Mouse (Mus musculus): ENCODE results near the gene BC004004. TPM values are rescaled to one million over a fixed set of nuclear protein-coding genes. Genes with fewer than 3 reads are reported as not detected.

Gene BC004004
- polyA plus RNA-seq, 1 experiment: 36.5 TPM

DNA sequence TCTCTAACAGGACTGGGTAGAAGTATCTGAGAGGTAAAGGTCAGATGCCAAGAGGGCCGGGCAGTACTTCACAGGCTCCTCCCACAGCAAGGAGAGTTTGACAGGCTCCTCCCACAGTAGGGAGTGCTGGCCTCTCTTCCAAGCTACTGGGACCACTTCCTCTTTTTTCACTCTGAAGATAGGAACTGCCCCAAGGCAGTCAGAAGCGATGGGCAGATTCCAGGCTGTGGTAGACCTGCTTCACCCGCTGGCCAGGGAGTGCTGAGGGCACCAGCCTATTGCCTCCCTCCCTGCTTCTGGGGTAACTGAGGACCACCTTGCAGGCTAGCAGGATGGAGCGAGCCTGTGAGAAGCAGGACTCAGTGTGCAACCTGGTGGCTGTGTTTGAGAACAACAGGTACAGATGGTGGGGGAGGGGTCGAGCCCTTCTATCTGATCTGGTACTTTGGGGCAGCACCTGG lies 92.2 kb downstream of the BC004004 start, which contains the start of gene Fgd2:
Gene Fgd2, plus strand, starts transcription at position 154 of the 461 bp plus-strand sequence.
- DNase-seq (ENCODE audit: low read depth in 1 of 2, low spot score in 2 of 2): peak; percentile 37 to 54
- Histone ChIP-seq H3K27ac (ENCODE audit: insufficient read depth, low read length) (peak within 1 kb of the TSS; percentile 90), H3K27me3 (ENCODE audit: control insufficient read depth, insufficient read depth, low read length) (no peaks in the 10 kb centered on the region), H3K4me1 (ENCODE audit: control insufficient read depth, insufficient read depth, insufficient read length) (peaks cover 37% of the 10 kb centered on the region), H3K36me3 (ENCODE audit: control insufficient read depth, insufficient read depth, low read length) (peaks cover 6% of the 10 kb centered on the region; the same call in 1 of the 2 replicates), H3K4me3 (ENCODE audit: extremely low read depth, insufficient read depth, insufficient read length) (peak within 1 kb of the TSS; percentile 70)
- WGBS: 6% methylated on average over 5 of the region's 5 CpGs
- peak; percentile 31; the same call in 1 of the 2 replicates for TF ChIP-seq POLR2A (IDR thresholded peaks at IDR 0.05; ENCODE audit: low read depth, low read length)
- TF ChIP-seq CTCF (IDR thresholded peaks at IDR 0.05; ENCODE audit: extremely low read depth, insufficient read depth, insufficient read length, insufficient replicate concordance): peak; percentile 28; the same call in 1 of the 2 replicates

DNA sequence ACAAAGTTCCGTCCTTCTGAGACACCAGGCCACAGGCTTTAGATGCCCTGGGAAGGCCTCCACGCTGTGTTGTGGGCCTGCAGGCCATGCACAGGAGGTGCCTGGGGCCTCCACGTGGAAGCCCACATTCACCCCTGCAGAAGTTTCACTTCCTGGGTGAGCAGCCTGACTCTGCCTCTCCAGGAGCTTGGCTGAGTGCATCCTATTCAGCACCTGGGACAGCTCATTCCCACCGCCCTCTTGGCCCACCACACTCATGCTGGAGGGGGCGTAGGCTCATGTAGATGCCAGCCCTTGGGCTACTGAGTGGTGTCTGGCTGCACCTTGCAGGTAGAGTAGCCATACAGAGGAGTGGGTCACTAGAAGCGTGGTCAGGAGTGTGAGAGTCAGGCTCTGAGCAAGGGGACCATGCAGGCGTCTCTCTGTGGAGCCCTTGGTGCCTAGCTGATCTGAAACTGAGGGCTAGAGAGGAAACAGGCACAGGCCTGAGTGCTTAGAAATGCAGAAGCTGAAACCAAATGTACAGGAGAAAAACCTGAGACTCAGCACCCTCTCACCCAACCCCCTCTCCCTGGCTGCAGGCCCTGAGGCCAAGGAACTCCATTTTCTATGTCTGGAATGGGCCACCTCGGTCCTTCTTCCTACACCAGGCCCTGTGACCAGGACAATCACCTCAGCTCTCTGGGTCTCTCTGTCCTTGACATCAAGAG lies 93.5 kb downstream of the BC004004 start:
- Histone ChIP-seq H3K27ac (ENCODE audit: insufficient read depth, low read length) (peak overlapping the region; percentile 90), H3K4me1 (ENCODE audit: control insufficient read depth, insufficient read depth, insufficient read length) (peaks cover 34% of the 10 kb centered on the region), H3K27me3 (ENCODE audit: control insufficient read depth, insufficient read depth, low read length) (no peaks in the 10 kb centered on the region), H3K36me3 (ENCODE audit: control insufficient read depth, insufficient read depth, low read length) (peaks cover 10% of the 10 kb centered on the region), H3K4me3 (ENCODE audit: extremely low read depth, insufficient read depth, insufficient read length) (peak overlapping the region; percentile 70)
- TF ChIP-seq CTCF (IDR thresholded peaks at IDR 0.05; ENCODE audit: extremely low read depth, insufficient read depth, insufficient read length, insufficient replicate concordance): no peak
- no peak for TF ChIP-seq POLR2A (IDR thresholded peaks at IDR 0.05; ENCODE audit: low read depth, low read length)
- WGBS: 13% methylated on average over 8 of the region's 8 CpGs
- DNase-seq (ENCODE audit: low read depth in 1 of 2, low spot score in 2 of 2): peak; percentile 45 to 69

DNA sequence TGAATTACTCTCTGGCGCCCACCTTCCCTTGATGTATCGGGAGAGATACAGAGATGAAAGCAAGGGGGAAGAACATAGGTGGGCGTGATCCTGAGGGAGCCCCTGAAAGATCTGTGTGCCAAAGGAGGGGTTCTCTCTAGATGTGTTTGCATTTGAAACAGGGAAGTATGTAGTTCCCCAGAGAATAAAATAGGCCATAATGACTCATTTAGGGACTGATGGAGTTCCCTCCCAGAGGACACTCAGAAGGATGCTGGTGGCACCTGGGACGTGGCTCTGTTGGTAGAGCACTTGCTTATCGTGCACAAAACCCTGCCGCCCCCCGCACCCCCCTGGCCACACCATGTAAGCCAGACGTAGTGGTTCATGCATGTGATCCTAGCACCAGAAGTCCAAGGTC lies 94.5 kb downstream of the BC004004 start:
- Histone ChIP-seq H3K4me1 (ENCODE audit: control insufficient read depth, insufficient read depth, insufficient read length) (peaks cover 34% of the 10 kb centered on the region), H3K4me3 (ENCODE audit: extremely low read depth, insufficient read depth, insufficient read length) (peak overlapping the region; percentile 6; the same call in 1 of the 2 replicates), H3K36me3 (ENCODE audit: control insufficient read depth, insufficient read depth, low read length) (peaks cover 18% of the 10 kb centered on the region), H3K27ac (ENCODE audit: insufficient read depth, low read length) (peak overlapping the region; percentile 90), H3K27me3 (ENCODE audit: control insufficient read depth, insufficient read depth, low read length) (no peaks in the 10 kb centered on the region)
- TF ChIP-seq CTCF (IDR thresholded peaks at IDR 0.05; ENCODE audit: extremely low read depth, insufficient read depth, insufficient read length, insufficient replicate concordance) (no peak), POLR2A (IDR thresholded peaks at IDR 0.05; ENCODE audit: low read depth, low read length) (no peak)
- WGBS: 36% methylated on average over 8 of the region's 8 CpGs
- peak in 1 of 2 experiments; percentile 31 for DNase-seq (ENCODE audit: low read depth in 1 of 2, low spot score in 2 of 2)

Other genes with a start within 250 kb of the BC004004 start
- gene Srsf3, start 236.2 kb upstream of the BC004004 start, polyA plus RNA-seq (2012; rRNA removed): 189 and 210 TPM in 2 replicates
- gene Cdkn1a, start 177.8 kb upstream of the BC004004 start, polyA plus RNA-seq (2012; rRNA removed): 7.6 and 8.0 TPM in 2 replicates
- gene Rab44, start 154.6 kb upstream of the BC004004 start, polyA plus RNA-seq (2012; rRNA removed): 4.9 and 5.2 TPM in 2 replicates
- 2.4 and 3.6 TPM in 2 replicates for gene Cpne5, start 30.6 kb upstream of the BC004004 start, polyA plus RNA-seq (2012; rRNA removed)
- gene Ppil1, start 4.6 kb upstream of the BC004004 start, polyA plus RNA-seq (2012; rRNA removed): 24.8 and 34.0 TPM in 2 replicates
- gene Pi16, start 48.9 kb downstream of the BC004004 start, polyA plus RNA-seq (2012; rRNA removed): 4.2 and 6.4 TPM in 2 replicates
- gene Mtch1, start 79.1 kb downstream of the BC004004 start, polyA plus RNA-seq (2012; rRNA removed): 145 and 212 TPM in 2 replicates
- 268 and 346 TPM in 2 replicates for gene Fgd2, start 92.1 kb downstream of the BC004004 start, polyA plus RNA-seq (2012; rRNA removed)
- 56.6 and 90.2 TPM in 2 replicates for gene Pim1, start 222.0 kb downstream of the BC004004 start, polyA plus RNA-seq (2012; rRNA removed)